Mouse (Mus musculus) kidney, postnatal 25 days (tissue): ENCODE measurements around the gene Fgf12.
A peak's percentile ranks its signal among the peaks of the same experiment; 100 is the strongest.

Source experiments
- DNase-seq, 2 experiments: peaks; one replicate each; pipeline ENCODE4 v3.0.0; 2021; ENCODE audit warnings: mixed read lengths in 2 of 2

The Fgf12 gene

GRCm38 (mm10) chr16:28303889-28304288 lies 449.0 kb downstream of the Fgf12 start:
- no peak for DNase-seq

- no peak for DNase-seq
These were observed 463.1 kb downstream of the Fgf12 start for GRCm38 (mm10) chr16:28289689-28290330.

GRCm38 (mm10) chr16:28257904-28258303 lies 495.0 kb downstream of the Fgf12 start:
- DNase-seq: no peak

GRCm38 (mm10) chr16:28254303-28254702 lies 498.6 kb downstream of the Fgf12 start:
- no peak for DNase-seq

- no peak for DNase-seq
These were observed 500.9 kb downstream of the Fgf12 start for GRCm38 (mm10) chr16:28251930-28252329.

- DNase-seq: peak in 1 of 2 experiments; percentile 39
These were observed 509.8 kb downstream of the Fgf12 start for GRCm38 (mm10) chr16:28242867-28243649.

- DNase-seq: no peak
These were observed 513.5 kb downstream of the Fgf12 start for GRCm38 (mm10) chr16:28239382-28239781.

GRCm38 (mm10) chr16:28238019-28238868 lies 514.6 kb downstream of the Fgf12 start:
- DNase-seq: peak; percentile 30 to 52

- no peak for DNase-seq
These were observed 536.9 kb downstream of the Fgf12 start for GRCm38 (mm10) chr16:28215930-28216329.

GRCm38 (mm10) chr16:28212411-28212810 lies 540.5 kb downstream of the Fgf12 start:
- DNase-seq: no peak

- DNase-seq: no peak
These were observed 596.4 kb downstream of the Fgf12 start for GRCm38 (mm10) chr16:28156443-28156842.

GRCm38 (mm10) chr16:28140972-28141371 lies 611.9 kb downstream of the Fgf12 start:
- DNase-seq: peak in 1 of 2 experiments; percentile 26

GRCm38 (mm10) chr16:28127006-28127405 lies 625.9 kb downstream of the Fgf12 start:
- no peak for DNase-seq
